Mouse (Mus musculus) intestine, embryonic 16.5 days (tissue): ENCODE measurements around the gene Kcnk13. TPM values are rescaled to one million over a fixed set of nuclear protein-coding genes. Genes with fewer than 3 reads are reported as not detected.

Experiments
- ATAC-seq: fragments of 200-750 bp; cut with Nextera tagmentation; 2 replicates; pipeline ENCODE4 v1.8.0; 2017; ENCODE audit warnings: moderate TSS enrichment, moderate library complexity
- H3K27ac ChIP-seq: fragments of 300-500 bp; sonication (generic); 2 replicates; pipeline ENCODE4 v1.5.1; 2014; ENCODE audit warnings: mild to moderate bottlenecking, low read length
- H3K27me3 ChIP-seq: fragments of 300-500 bp; sonication (generic); replicated peaks from 2 replicates; pipeline ENCODE4 v1.6.1; 2014; ENCODE audit warnings: low read length, control low read depth, mixed read lengths; ENCODE audit not compliant: control insufficient read depth, insufficient read depth
- H3K36me3 ChIP-seq: fragments of 300-500 bp; sonication (generic); 2 replicates; pipeline ENCODE4 v1.6.1; 2014; ENCODE audit warnings: low read length, control low read depth; ENCODE audit not compliant: control insufficient read depth, insufficient read depth
- H3K4me1 ChIP-seq: fragments of 300-500 bp; sonication (generic); 2 replicates; pipeline ENCODE4 v1.6.1; 2014; ENCODE audit warnings: low read length, control low read depth, mixed read lengths; ENCODE audit not compliant: control insufficient read depth, insufficient read depth
- H3K4me2 ChIP-seq: fragments of 300-500 bp; sonication (generic); 2 replicates; pipeline ENCODE4 v1.6.1; 2014; ENCODE audit warnings: low read depth, low read length, control low read depth
- H3K4me3 ChIP-seq: fragments of 300-500 bp; sonication (generic); 2 replicates; pipeline ENCODE4 v1.5.1; 2014; ENCODE audit warnings: mild to moderate bottlenecking, low read length
- H3K9ac ChIP-seq: fragments of 300-500 bp; sonication (generic); 2 replicates; pipeline ENCODE4 v1.6.1; 2014; ENCODE audit warnings: low read depth, low read length
- H3K9me3 ChIP-seq: fragments of 300-500 bp; sonication (generic); 2 replicates; pipeline ENCODE4 v1.6.1; 2016; ENCODE audit warnings: low read length, control low read depth; ENCODE audit not compliant: control insufficient read depth
- WGBS: fragments of 180-500 bp; shearing (Covaris S2); extraction: QIAGEN DNeasy Blood & Tissue Kit; methylation state at CpG from one replicate; pipeline ENCODE4 v1.1.7; 2014; 5-methylcytosine and 5-hydroxymethylcytosine counted together
- polyA plus RNA-seq: library from polyadenylated mRNA; unstranded; fragments of >200 nt; fragmentation: Nextera tagmentation; extraction: Ambion mirVana; gene quantifications from 2 replicates; pipeline ENCODE4 v1.2.1, GENCODE M21; 2015

Gene Kcnk13
- polyA plus RNA-seq, 1 experiment from 2014 or later = 0.64 TPM

DNA sequence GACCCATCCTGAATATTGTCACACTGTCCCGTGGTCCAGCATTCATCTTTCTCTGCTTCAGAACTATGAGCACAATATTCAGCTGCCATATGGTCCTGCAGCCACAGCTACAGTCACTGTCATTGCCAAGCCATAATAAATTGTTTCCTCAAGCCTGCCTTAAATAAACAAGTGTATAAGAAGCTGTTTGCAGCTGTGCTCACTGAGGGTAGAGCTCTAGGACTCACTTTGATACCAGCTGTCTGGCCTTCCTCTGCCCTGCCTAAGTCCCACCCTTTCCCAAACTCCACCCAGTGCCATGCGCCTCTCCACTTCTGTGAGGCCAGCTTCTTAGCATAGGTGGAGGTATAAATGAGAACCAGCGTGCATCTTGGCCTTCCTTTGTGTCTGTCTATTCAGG is 30.7 kb upstream of the Kcnk13 start:
- H3K27me3 ChIP-seq = no peaks in the 10 kb centered on the region
- 72% methylated on average over 3 of the region's 3 CpGs for WGBS
- H3K9ac ChIP-seq = no peak overlapping the region
- H3K4me3 ChIP-seq = no peak overlapping the region
- H3K27ac ChIP-seq = no peak overlapping the region
- no peaks in the 10 kb centered on the region for H3K36me3 ChIP-seq
- H3K4me1 ChIP-seq = no peaks in the 10 kb centered on the region
- 0 out of 2 replicates have a peak, but pooled peaks have one; percentile 23 for ATAC-seq
- H3K9me3 ChIP-seq = no peaks in the 10 kb centered on the region
- H3K4me2 ChIP-seq = no peak overlapping the region

GRCm38 (mm10) chr12:99935403-99935802 is 28.9 kb upstream of the Kcnk13 start:
- 90% methylated on average over 8 of the region's 8 CpGs for WGBS

GRCm38 (mm10) chr12:99938476-99938875 is 25.8 kb upstream of the Kcnk13 start:
- no peak for ATAC-seq
- 65% methylated on average over 4 of the region's 4 CpGs for WGBS
- H3K27ac ChIP-seq = no peak overlapping the region
- no peak overlapping the region for H3K4me2 ChIP-seq
- no peaks in the 10 kb centered on the region for H3K36me3 ChIP-seq
- no peaks in the 10 kb centered on the region for H3K9me3 ChIP-seq
- no peaks in the 10 kb centered on the region for H3K4me1 ChIP-seq
- H3K9ac ChIP-seq = no peak overlapping the region
- H3K4me3 ChIP-seq = no peak overlapping the region
- H3K27me3 ChIP-seq = no peaks in the 10 kb centered on the region

More at GRCm38 (mm10) chr12:99935403-99935802, 28.9 kb upstream of the Kcnk13 start:
- H3K4me3 ChIP-seq = no peak overlapping the region
- H3K9me3 ChIP-seq = no peaks in the 10 kb centered on the region
- H3K27me3 ChIP-seq = no peaks in the 10 kb centered on the region
- H3K9ac ChIP-seq = 0 out of 2 replicates have a peak overlapping the region, but pooled peaks have one; percentile 3
- H3K36me3 ChIP-seq = no peaks in the 10 kb centered on the region
- no peak overlapping the region for H3K27ac ChIP-seq
- no peak for ATAC-seq
- H3K4me1 ChIP-seq = no peaks in the 10 kb centered on the region
- H3K4me2 ChIP-seq = no peak overlapping the region

- Histone ChIP-seq H3K27me3 (no peaks in the 10 kb centered on the region), H3K4me3 (no peak overlapping the region), H3K9me3 (no peaks in the 10 kb centered on the region), H3K4me1 (no peaks in the 10 kb centered on the region), H3K9ac (no peak overlapping the region), H3K27ac (no peak overlapping the region), H3K36me3 (no peaks in the 10 kb centered on the region), H3K4me2 (no peak overlapping the region)
- ATAC-seq = no peak
- WGBS = 80% methylated on average over 6 of the region's 6 CpGs
Measured at GRCm38 (mm10) chr12:99939179-99939578, 25.1 kb upstream of the Kcnk13 start.

DNA sequence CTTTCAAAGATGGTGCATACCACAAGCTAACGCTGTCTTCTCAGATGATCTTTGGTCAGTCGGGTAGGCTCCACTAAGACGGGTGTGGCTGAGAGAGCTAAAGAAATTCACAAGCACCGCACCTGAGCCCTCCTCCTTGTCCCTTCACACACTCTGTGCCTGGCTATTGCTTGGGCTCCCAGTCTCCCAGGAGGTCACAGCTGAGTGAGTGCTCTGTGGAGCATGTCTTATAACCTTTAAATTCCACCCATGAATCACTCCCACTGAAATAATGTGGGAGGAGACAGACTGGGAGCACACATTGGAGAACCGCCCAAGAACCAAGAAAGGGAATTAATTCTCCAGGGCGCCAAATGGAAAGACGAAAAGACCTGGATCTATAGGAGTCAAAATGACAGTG is 23.6 kb upstream of the Kcnk13 start:
- H3K36me3 ChIP-seq = no peaks in the 10 kb centered on the region

GRCm38 (mm10) chr12:99942441-99942840 is 21.9 kb upstream of the Kcnk13 start:
- Histone ChIP-seq H3K9ac (no peak overlapping the region), H3K4me3 (no peak overlapping the region), H3K36me3 (no peaks in the 10 kb centered on the region), H3K4me2 (no peak overlapping the region), H3K9me3 (no peaks in the 10 kb centered on the region), H3K27ac (no peak overlapping the region), H3K27me3 (no peaks in the 10 kb centered on the region), H3K4me1 (no peaks in the 10 kb centered on the region)
- WGBS = 73% methylated on average over 8 of the region's 8 CpGs
- ATAC-seq = no peak

More for the DNA sequence above, 23.6 kb upstream of the Kcnk13 start:
- H3K9ac ChIP-seq = no peak overlapping the region
- H3K27ac ChIP-seq = no peak overlapping the region
- no peak overlapping the region for H3K4me2 ChIP-seq
- no peaks in the 10 kb centered on the region for H3K4me1 ChIP-seq
- no peak overlapping the region for H3K4me3 ChIP-seq
- 86% methylated on average over 7 of the region's 7 CpGs for WGBS
- no peaks in the 10 kb centered on the region for H3K27me3 ChIP-seq
- ATAC-seq = no peak
- no peaks in the 10 kb centered on the region for H3K9me3 ChIP-seq

DNA sequence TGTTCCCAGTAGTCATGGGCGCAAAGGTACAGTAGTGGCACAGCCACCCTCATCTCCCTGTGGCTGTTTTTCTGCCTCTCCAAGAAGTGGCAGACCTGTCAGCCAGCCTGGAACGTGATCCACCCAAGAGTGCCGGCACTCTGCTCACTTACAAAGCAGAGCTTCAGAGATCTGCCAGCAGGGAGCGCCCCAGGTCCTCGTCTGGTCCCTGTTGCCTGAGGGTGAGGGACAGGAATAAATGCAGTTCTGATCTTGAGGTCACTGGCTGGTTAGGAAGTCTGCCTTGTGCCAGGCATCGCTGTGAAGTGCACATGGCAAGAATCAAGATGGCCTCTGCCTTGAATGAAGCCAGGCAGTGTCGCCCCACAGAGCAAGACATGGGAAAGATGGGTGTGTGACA is 11.4 kb upstream of the Kcnk13 start:
- Histone ChIP-seq H3K4me3 (no peak overlapping the region), H3K9ac (no peak overlapping the region), H3K27me3 (no peaks in the 10 kb centered on the region), H3K4me2 (no peak overlapping the region), H3K9me3 (no peaks in the 10 kb centered on the region), H3K36me3 (no peaks in the 10 kb centered on the region), H3K27ac (no peak overlapping the region), H3K4me1 (no peaks in the 10 kb centered on the region)
- WGBS = 66% methylated on average over 7 of the region's 7 CpGs
- ATAC-seq = no peak

DNA sequence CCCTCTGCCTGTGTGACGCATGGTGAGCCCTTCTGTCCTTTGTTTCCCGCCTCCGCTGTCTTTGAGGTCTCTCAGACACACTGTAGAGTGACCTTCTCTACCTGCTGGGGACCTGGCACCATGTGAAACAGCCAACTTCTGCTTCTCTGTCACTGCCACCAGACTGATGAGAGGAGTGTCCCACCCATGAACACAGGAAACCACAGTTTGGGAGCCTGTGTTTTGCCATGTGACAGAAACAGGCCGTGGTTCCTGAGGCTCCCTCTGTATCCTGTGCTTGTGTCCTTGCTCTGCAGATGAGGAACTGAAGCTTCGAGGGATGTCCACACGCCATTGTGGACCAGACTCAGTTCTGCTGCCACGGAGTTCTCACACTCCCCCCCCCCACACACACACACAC is 7.9 kb upstream of the Kcnk13 start:
- WGBS = 83% methylated on average over 7 of the region's 7 CpGs

GRCm38 (mm10) chr12:99958068-99959060 is 5.9 kb upstream of the Kcnk13 start:
- H3K36me3 ChIP-seq = no peaks in the 10 kb centered on the region
- no peak overlapping the region for H3K4me2 ChIP-seq
- no peak overlapping the region for H3K9ac ChIP-seq
- H3K27me3 ChIP-seq = no peaks in the 10 kb centered on the region
- no peak for ATAC-seq
- WGBS = 67% methylated on average over 9 of the region's 9 CpGs
- no peak overlapping the region for H3K4me3 ChIP-seq
- H3K4me1 ChIP-seq = no peaks in the 10 kb centered on the region
- H3K27ac ChIP-seq = no peak overlapping the region
- no peaks in the 10 kb centered on the region for H3K9me3 ChIP-seq

More for the DNA sequence above, 7.9 kb upstream of the Kcnk13 start:
- Histone ChIP-seq H3K4me3 (no peak overlapping the region), H3K27me3 (no peaks in the 10 kb centered on the region), H3K9ac (no peak overlapping the region), H3K9me3 (no peaks in the 10 kb centered on the region), H3K27ac (no peak overlapping the region), H3K36me3 (no peaks in the 10 kb centered on the region), H3K4me2 (no peak overlapping the region), H3K4me1 (no peaks in the 10 kb centered on the region)
- no peak for ATAC-seq
